Mouse (Mus musculus): ENCODE data around the gene Chst12. TPM values are rescaled to one million over a fixed set of nuclear protein-coding genes. Genes with fewer than 3 reads are reported as not detected.
"Not testable (repeated sequence)": the region's sequence is repeated elsewhere in the genome, so short reads cannot be mapped to it uniquely, and the experiment has no call there.

Chst12 gene
- 9.2 and 12.3 TPM in 2 replicates for total RNA-seq (2015; ENCODE audit: low replicate concordance)
- 11.4 and 11.7 TPM in 2 replicates for total RNA-seq (2017; ENCODE audit: low replicate concordance)

DNA sequence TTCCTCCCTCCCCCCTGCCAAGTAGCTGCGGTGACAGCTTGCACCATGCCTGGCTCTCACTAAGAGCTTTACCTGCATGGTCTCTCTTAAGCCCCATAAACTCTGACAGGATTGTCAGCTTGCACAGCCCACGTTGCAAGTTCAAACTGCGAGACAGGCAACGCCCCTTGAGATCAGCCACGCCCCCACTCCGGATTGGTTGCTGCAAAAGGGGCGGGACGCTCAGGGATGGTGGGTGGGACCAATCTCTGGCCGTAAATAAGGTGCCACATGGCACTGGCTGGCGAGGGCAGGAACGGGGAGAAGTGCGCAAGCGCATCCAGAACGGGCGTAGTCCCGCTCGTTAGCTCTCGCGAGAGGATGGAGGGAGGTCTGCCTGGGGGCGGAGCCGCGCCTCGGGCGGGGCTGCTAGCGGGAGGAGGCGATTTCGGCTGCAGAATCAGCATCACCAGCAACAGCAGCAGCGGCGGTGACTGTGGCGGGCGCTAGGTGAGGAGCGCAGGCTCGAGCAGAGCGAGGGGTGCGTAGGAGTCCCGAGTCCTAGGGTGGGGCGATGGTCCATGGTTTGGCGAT lies at the start of gene Chst12:
Gene Chst12, plus strand, starts transcription at position 343 of the 573 bp plus-strand sequence.
- ATAC-seq (replicated peaks; ENCODE audit: low FRiP score, poor library complexity, severe bottlenecking): peak; percentile 90

DNA sequence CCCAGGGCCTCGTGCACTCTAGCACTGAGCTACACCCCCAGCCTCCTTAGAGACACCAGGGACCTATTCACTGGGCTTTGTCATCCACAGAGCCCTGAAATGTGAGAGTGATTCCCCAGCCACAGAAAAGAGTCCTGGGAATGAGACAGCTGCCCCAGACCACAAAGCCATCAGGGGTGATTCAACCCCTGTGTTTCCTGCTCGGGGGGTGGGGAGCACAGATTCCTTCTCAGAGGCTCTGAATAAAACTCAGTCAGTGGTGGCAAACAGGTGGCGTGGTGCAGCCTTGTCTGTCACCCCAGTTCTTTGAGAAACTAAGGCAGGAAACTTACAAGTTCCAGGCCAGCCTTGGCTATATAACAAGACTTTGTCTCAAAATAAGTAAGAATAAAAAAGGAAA lies 43.9 kb upstream of the Chst12 start:
- no peak for ATAC-seq (replicated peaks; ENCODE audit: low FRiP score, poor library complexity, severe bottlenecking)

DNA sequence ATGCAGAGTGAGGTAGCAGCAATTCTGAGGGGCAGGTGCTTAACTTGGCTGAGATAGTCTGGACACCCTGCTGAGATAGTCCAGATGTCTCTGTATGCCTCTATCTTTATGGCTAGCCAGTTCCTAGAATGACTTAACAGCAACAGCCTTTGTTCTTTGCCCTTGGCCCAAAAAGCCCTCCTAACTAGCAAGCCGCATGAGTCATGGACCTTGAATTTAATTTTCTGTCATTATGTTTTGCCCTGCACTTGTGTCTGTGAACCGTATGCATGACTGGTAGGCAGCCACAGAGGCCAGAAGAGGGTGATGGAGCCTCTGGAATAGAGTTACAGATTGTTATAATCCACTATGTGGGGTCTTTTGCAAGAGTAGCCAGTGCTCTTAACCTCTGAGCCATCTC lies 42.2 kb upstream of the Chst12 start:
- not testable (repeated sequence) for ATAC-seq (replicated peaks; ENCODE audit: low FRiP score, poor library complexity, severe bottlenecking)

DNA sequence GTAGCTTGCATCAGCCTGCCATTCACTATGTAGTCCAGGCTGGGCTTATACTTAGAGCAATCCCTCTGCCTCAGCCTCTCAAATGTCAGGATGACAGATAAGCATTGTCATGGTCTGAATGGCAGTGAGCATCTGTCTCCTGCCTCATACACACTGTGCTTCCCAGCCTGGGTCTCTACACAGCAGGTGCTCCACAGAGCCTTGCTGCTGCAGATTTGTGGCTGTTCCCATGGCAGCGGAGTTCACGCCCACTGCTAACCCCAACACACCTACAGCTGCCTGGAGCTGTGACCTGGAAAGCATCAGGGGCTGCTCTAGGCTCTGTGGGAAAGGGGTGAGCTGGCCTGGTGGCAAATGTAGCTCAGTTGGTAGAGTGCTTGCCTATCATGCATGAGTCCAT lies 40.4 kb upstream of the Chst12 start:
- ATAC-seq (replicated peaks; ENCODE audit: low FRiP score, poor library complexity, severe bottlenecking): no peak

DNA sequence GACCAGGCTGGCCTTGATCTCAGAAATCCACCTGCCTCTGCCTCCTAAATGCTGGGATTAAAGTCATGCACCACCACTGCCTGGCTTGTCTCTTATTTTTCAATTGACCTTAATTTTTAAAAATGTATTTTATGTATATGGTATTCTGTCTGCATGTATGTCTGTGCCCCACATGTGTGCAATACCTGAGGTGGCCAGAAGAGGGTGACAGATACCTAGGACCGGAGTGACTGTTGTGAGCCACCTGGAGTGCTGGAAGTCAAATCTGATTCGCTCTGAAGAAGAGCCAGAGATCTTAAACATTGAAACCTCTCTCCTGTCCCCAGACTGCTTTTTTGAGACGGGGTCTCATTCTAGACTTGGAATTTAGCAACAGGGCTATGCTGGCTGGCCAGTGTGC lies 33.0 kb upstream of the Chst12 start:
- ATAC-seq (replicated peaks; ENCODE audit: low FRiP score, poor library complexity, severe bottlenecking): no peak

DNA sequence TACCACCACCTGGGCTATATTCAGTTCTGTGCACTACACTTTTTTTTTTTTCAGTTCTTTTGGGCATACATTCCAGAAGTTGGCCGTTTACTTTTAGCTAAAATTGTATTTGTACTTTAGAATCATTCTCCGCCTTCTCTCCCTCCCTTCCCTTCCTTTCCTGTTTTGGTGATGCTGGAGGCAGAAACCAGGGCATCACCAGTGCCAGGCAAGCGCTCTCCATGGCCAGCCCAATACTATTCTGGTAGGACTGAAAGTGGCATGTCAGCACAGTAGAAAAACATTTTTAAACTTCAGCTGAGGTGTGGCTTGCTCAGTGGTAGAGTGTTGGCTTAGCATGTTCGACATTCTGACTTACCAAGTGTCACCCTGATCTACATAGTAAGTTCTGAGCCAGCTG lies 23.9 kb upstream of the Chst12 start:
- ATAC-seq (replicated peaks; ENCODE audit: low FRiP score, poor library complexity, severe bottlenecking): no peak

DNA sequence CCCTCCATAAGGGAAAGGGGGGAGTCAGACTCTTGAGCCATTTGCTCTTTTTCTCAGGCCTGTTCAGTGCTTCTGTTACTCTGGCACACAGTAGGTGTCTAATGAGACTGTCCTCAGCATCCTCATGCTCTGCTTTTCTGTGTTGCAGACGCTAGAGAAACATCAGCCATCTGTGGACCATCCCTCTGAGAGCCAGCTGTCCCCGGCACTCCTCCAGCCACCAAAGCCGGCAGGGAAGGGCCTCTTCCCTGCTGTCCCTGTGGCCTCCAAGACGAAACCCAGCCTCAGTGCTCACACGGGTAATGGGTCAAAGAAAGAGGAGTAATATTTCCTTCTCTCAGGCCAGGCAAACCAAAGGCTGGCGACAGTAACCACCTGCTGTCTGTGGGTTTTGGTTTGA lies 14.2 kb upstream of the Chst12 start:
- ATAC-seq (replicated peaks; ENCODE audit: low FRiP score, poor library complexity, severe bottlenecking): no peak

DNA sequence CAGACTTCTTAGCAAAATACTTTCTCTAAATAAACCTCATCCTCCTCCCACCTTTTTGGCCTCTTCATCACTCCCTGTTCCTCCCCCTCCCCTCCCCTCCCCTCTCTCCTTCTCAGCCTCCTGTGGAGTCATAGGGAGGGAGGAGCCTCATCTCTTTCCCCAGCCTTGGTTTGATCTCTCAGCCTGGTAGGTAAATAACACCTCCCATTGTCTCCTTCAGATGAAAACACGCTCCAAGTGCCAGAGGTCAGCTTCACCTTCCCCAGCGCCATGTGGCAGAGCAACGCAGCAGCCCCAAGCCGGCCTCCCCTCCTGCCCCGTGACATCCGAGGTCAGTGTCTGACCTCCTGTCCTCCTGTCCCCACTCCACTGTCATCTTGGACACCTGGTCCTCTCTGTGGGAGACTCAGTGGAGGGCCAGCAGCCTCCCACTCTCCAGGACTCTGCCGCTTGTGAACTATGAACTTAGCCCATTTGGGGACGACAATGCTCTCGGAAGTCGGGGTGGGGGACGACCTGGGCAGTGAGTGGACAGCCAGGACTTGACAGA lies 12.6 kb upstream of the Chst12 start:
- ATAC-seq (replicated peaks; ENCODE audit: low FRiP score, poor library complexity, severe bottlenecking): no peak

DNA sequence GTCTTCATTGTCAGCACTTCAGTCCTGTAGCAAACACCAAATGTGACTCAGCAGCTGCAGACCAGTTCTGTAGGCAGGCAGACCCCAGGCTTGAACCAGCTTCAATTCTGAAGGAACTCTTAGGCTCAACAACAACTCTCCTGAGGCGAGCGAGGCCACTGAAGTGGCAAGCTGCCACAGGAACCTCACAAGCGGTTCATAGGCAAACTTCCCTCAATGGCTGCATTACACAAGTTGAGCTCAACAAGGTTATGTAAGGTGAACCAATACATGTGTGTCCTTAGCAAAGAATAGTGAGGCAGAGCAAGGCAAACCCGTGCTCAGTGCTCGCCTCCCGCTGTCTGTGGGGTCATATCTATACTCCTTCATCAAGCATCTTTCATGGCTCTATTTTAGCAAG lies 7.2 kb upstream of the Chst12 start:
- no peak for ATAC-seq (replicated peaks; ENCODE audit: low FRiP score, poor library complexity, severe bottlenecking)

DNA sequence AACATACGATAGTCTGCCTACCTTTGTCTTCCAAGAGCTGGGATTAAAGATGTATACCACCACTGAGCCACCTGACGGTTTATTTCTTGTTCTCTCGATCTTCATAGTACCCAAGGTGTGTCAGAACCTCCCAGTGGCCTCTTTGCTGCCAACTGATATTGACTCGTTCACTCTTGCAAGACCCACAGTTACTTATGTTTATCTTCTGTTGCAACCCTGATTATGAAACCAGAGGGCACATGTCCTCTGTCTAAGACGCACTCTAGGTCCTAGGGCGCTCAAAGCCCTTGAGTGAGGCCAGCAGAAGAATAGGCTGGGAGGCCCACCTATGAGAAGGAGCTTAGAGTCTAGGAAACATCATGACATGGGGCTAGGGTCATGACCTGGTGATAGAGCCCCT lies 4.6 kb upstream of the Chst12 start:
- no peak for ATAC-seq (replicated peaks; ENCODE audit: low FRiP score, poor library complexity, severe bottlenecking)

DNA sequence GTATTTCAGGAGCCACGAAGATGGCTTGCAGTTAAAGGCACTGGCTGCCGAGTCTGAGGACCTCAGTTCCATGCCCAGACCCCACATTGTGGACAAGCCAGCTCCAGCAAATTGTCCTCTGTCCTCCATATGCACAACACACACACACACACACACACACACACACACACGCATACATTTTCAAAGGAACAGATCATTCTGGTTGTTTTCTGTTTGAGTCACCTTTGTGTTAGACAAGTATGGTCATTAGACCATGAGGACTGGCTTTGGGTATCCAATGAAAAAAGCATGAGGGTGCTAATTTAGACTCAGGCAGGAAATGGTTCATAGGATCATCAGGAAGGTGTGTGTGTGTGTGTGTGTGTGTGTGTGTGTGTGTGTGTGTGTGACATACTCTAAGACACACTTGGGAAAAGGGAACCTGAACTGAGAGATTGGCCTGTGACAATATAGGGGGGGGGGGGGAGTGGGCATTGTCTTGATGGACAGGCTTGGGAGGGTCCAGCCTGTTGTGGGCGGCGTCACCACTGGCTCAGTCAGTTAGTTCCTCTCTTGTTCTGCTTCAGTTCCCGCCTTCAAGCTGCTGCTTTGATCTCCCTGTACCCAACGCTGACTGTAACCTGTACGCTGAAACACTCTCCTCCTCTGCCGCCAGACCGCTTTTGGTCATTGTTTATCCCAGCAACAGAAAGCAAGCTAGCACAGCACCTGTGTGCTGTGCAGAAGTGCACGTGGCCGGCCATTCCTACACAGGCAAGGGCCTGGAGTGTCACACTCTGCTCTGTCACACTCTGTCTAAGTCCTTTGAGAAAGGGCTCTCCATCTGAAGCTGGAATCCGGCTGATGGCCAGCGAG lies 3.1 kb upstream of the Chst12 start:
- no peak for ATAC-seq (replicated peaks; ENCODE audit: low FRiP score, poor library complexity, severe bottlenecking)

DNA sequence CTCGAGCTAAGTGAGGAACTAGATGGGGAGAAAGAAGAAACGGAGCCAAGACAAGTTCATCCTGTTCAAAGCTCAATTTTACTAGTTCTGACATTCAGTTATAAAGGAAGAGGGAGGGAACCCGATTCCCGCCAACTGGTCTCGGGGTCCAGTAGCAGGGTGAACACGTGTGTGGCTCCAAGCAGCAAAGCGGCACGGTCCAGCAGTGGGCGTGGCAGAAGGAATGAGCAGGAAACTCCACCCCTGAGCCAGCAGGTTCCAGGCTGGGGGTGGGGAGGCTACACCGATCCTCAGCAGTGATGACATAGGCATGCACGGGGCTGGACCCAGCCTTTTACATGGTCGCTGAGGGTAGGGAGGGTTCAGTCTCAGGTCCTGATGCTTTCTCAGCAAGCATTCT lies 2.4 kb upstream of the Chst12 start:
- ATAC-seq (replicated peaks; ENCODE audit: low FRiP score, poor library complexity, severe bottlenecking): not testable (repeated sequence)

DNA sequence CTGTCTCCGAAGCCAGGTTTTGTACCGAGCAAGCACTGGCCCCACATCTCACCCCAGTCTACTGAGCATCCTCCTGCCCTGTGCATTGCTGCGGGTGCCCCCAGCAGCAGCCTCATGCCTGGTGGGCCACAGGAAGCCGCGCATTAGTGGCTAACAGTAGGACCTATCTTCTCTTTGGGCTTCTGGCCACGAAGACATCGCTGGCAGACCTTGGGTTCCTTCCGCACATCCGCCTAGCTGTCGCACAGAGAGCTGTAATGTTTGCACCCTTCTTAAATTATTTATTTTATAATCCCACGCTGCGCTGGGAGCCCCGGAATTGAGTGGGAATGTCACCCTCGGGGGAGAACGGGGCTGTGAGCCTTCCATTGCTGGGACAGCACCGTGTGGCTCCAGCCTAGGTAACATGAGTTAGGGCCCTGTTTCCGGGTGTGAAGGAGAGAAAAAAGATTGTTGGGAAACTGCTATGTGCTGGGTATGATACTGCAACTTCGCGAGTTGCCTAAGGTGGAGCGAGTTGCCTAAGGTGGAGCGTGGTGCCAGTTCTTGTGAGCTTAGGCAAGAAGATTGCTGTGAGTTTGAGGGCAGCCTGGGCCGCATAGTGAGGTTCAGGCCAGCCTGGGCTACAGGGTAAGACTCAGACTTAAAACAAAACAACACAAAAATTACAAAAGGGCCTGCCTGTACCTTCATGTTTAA lies 895 bp downstream of the Chst12 start:
- ATAC-seq (replicated peaks; ENCODE audit: low FRiP score, poor library complexity, severe bottlenecking): no peak

DNA sequence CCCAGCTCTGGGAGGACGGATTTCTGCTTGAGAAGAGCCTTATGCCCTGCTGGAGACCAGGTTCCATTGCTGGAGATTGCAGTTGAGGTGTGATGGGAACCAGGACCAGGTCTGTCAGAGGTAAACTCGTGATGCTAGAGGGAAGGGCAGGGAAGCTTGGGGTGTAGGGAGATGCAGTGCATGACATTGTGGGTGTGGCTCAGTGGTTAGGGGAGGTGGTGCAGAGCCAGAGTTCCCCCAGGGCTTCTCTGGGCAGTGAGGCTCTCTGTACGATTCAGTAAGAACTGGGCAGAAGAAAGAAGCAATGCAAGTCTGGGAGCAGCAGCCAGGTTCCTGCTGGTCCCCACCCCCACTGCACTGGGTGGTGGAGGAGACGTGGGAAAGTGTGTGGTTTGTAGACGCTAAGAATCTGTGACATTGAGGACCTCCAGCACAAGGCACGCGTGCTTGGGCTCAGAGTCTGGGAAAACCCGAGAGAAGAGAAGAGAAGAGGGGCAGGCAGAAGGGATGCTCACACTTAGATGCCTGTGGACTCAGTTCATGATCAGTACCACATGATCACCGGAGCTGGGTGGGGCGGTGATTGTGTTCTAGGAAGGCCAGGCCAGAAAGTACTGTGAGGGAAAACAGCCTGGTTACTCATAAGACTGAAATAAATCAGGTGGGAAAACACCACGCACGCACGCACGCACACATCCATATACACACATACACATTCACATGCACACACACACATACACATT lies 2.3 kb downstream of the Chst12 start:
- no peak for ATAC-seq (replicated peaks; ENCODE audit: low FRiP score, poor library complexity, severe bottlenecking)

DNA sequence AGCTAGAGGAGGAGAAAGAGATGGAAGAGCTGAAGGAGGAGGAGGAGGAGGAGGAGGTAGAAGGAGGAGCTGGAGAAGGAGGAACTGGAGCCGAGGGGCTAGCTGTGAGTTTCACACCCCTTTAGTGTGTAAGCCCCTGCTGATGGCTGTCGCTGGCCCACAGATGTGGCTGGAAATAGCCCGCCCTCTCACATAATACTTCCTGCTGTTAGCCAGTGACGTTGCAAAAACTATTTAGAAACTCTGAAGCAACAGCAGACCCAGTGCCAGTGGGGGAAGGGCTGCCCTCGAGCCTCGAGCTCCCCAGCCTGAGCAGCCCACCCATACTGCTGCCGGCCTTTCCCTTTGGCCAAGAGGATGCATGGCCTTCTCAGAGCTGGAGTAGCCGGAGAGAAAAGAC lies 3.3 kb downstream of the Chst12 start:
- no peak for ATAC-seq (replicated peaks; ENCODE audit: low FRiP score, poor library complexity, severe bottlenecking)

DNA sequence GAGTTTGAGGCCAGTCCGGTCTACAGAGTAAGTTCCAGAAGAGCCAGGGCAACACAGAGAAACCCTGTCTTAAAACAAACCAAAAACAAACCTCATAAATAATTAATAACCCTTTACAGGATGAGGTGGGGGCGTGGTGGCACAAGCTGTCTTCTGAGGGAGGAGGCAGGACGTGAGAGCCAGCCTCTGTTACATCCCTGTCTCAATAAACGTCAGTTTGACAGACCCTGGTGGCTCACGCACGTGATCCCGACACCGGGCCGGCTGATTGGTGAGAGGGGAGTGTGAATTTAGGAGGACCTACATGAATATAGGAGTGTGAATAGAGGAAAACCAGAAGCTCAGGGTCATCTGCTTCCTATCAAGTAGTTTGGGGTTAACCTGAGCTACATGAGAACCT lies 3.9 kb downstream of the Chst12 start:
- ATAC-seq (replicated peaks; ENCODE audit: low FRiP score, poor library complexity, severe bottlenecking): no peak

DNA sequence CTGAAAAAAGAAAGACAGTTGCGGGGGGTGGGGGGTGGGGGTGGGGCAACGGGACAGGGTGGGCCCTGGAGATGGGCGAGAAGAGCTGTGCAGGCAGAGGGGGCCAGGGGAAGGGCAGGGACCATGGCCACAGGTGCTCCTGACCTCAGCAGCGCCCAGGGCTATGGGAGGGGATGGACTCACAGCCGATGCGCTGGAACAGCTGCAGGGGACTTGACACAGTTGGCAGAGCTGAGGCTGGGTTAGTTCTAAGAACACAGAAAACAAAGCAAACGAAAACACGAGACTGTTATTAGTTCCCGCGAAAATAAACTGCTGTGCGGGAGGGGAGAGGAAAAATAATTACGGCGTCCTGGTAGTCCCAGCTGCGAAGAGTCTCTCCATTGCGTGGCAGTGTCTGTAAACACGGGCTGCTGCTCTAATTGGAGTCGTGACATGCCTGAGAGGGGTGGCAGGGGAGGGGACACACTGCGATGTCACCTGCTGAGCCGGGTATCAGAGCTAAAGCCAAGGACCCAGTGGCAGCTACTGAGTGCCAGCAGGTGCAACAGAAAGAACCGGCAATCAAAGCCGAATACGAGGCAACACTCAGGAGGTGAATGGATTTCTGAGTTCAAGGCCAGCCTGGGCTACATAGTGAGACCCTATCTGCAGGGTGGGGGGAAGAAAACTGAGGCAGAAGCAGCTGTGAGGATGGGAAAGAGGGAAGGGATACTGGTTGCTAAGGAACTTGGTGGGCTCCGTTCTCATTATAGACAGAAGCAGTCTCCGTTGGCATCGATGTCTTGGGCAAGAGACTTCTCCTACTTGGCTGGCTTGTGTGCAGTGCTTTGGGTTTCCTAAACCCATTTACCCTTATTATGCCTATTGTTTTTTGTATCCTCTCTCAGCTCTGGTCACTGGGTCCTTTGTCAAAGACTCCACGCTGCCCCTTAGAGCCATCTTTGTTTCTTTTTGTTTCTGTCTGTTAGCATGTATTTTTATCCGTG lies 5.0 kb downstream of the Chst12 start:
- no peak for ATAC-seq (replicated peaks; ENCODE audit: low FRiP score, poor library complexity, severe bottlenecking)

DNA sequence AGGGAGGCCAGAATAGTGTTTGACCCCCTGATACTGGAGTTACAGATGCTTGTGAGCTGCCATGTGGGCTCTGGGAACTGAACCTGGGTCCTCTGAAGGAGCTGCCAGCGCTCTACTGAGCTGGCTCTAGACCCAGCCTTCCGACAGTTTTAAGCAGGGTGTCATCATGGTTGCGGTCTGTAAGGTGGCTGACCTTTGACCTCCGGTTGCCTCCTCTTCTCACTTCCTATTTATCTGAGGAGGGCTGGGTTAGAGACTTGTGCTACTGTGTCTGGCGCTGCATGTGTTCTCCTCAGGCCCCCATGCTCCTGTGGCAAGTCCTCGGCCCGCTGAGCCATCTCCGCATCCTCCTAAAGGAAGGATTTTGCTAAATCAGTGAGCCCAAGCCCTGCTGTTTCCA lies 8.6 kb downstream of the Chst12 start:
- no peak for ATAC-seq (replicated peaks; ENCODE audit: low FRiP score, poor library complexity, severe bottlenecking)
